Mouse (Mus musculus): ENCODE measurements around the gene Abcf2. TPM values are rescaled to one million over a fixed set of nuclear protein-coding genes. Genes with fewer than 3 reads are reported as not detected.

The Abcf2 gene
- 53.7 and 54.0 TPM in 2 replicates for polyA plus RNA-seq (2015; fragmentation: Nextera tagmentation; extraction: Ambion mirVana)

GRCm38 (mm10) chr5:24577183-24577929 is at the start of gene Abcf2:
Gene Abcf2, minus strand, starts transcription at chr5:24577467.

GRCm38 (mm10) chr5:24623986-24624821 is 46.9 kb upstream of the Abcf2 start, which contains the start of gene Smarcd3:
Gene Smarcd3, minus strand, starts transcription at chr5:24624411.

GRCm38 (mm10) chr5:24586547-24587199 is 9.4 kb upstream of the Abcf2 start, which contains the start of gene Chpf2:
Gene Chpf2, plus strand, starts transcription at chr5:24586741.

DNA sequence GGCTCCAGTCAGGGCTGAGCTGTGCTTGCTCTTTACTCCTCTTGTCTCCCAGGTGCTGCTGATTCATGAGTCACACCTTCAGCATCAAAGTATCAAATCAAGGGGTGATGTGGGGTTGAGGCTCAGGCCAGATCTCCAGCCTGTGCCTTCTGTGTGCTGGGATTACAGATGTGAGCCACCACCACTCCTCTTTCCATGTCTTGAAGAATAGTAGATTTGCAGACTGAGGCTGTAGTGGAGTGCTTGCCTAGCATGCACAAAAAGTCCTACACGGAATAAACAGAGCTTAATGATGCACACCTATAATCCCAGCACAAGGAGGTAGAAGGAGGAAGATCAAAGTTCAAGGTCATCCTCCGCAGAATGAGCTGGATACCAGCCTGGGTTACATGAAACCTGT is 20.6 kb downstream of the Abcf2 start, which contains the start of gene 4931409K22Rik:
Gene 4931409K22Rik, minus strand, starts transcription at position 101 of the 400 bp plus-strand sequence.

DNA sequence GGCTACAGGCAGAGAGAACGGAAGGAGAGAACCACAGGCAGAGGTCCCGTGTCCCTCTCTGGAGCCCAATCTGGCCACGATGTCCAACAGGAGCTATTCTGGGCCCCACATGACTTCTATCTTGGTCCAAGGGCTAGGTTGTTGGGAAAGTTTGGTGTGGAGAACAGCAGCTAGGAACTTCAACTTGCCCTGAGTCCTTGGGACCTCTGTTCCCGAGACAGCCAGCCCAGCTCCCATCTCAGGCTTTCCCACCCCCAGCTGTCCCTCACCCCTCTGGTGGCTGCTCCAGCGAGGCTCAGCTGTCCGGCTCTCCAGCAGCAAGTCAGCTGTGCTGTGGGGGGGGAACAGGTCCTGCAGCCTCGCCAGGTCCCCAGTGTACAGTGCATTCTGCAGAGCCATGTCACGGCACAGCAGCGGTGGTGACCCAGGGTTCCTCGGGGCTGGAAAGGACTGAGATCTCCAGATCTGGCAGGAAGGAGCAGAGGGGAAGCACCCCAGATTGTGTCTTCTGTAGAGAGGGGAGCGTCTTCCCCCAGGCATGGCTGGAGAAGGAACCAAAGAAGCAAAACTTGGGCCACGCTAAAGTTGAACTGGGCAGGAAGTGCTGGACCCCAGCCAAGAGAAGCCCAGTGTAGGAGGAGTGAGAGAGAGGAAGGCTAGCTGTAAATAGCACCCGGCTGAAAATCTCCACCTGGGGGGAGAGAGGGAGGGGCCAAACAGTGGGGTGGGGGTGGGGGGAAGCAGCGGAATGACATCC is 36.7 kb downstream of the Abcf2 start, which contains the start of gene Asb10:
Gene Asb10, minus strand, starts transcription at position 592 of the 757 bp plus-strand sequence.

DNA sequence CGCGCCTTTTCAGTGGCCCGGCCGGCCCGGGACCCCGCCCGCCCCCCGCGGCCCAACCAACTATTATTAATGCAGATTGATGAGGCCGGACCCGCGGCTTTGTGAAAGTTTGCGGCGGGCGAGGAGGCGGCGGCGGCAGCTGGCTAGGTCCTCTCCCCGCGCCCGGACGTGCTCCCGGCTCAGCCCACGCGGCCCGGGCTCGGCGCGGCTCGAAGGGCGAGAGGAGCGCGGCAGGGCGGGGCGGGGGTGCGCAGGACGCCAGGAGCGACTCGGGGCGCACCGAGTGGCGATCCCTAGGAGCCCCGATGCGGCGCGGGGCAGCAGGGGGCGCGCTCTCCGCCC is 50.4 kb downstream of the Abcf2 start, which contains the start of gene Gbx1:
Gene Gbx1, minus strand, starts transcription at position 314 of the 342 bp plus-strand sequence.

MicroRNAs within 50 kb of the gene (microRNA counts, 519-probe panel; counts per million panel counts)
- microRNA mmu-miR-671-3p (296 counts per million, percentile 58 among the panel's probes with 10 or more counts), microRNA mmu-miR-671-5p (296 counts per million, percentile 58 among the panel's probes with 10 or more counts)

Small RNA genes within 50 kb of the gene (microRNA-seq; reads per million reads assigned to microRNA genes)
- 82.6 to 113 reads per million in 2 experiments for gene Mir671

Other genes starting within 250 kb of the Abcf2 start
- gene Kcnh2, start 225.9 kb downstream of the Abcf2 start, polyA plus RNA-seq (2015; fragmentation: Nextera tagmentation; extraction: Ambion mirVana) = 8.1 and 9.1 TPM in 2 replicates
- 5.7 and 7.6 TPM in 2 replicates for gene Nos3, start 212.7 kb downstream of the Abcf2 start, polyA plus RNA-seq (2015; fragmentation: Nextera tagmentation; extraction: Ambion mirVana)
- gene Atg9b, start 185.3 kb downstream of the Abcf2 start, polyA plus RNA-seq (2015; fragmentation: Nextera tagmentation; extraction: Ambion mirVana) = 0.95 and 1.6 TPM in 2 replicates
- 38.2 and 38.4 TPM in 2 replicates for gene Abcb8, start 183.8 kb downstream of the Abcf2 start, polyA plus RNA-seq (2015; fragmentation: Nextera tagmentation; extraction: Ambion mirVana)
- gene Asic3, start 164.1 kb downstream of the Abcf2 start, polyA plus RNA-seq (2015; fragmentation: Nextera tagmentation; extraction: Ambion mirVana) = 0.17 and 0.22 TPM in 2 replicates
- gene Cdk5, start 153.9 kb downstream of the Abcf2 start, polyA plus RNA-seq (2015; fragmentation: Nextera tagmentation; extraction: Ambion mirVana) = 25.7 and 28.3 TPM in 2 replicates
- gene Slc4a2, start 153.6 kb downstream of the Abcf2 start, polyA plus RNA-seq (2015; fragmentation: Nextera tagmentation; extraction: Ambion mirVana) = 13.1 and 15.1 TPM in 2 replicates
- gene Fastk, start 132.2 kb downstream of the Abcf2 start, polyA plus RNA-seq (2015; fragmentation: Nextera tagmentation; extraction: Ambion mirVana) = 149 and 150 TPM in 2 replicates
- gene Tmub1, start 129.6 kb downstream of the Abcf2 start, polyA plus RNA-seq (2015; fragmentation: Nextera tagmentation; extraction: Ambion mirVana) = 12.3 and 12.7 TPM in 2 replicates
- gene Agap3, start 125.3 kb downstream of the Abcf2 start, polyA plus RNA-seq (2015; fragmentation: Nextera tagmentation; extraction: Ambion mirVana) = 25.8 and 29.3 TPM in 2 replicates
- not detected in 2 replicates for gene Gbx1, start 50.3 kb downstream of the Abcf2 start, polyA plus RNA-seq (2015; fragmentation: Nextera tagmentation; extraction: Ambion mirVana)
- gene Asb10, start 36.5 kb downstream of the Abcf2 start, polyA plus RNA-seq (2015; fragmentation: Nextera tagmentation; extraction: Ambion mirVana) = 14.7 and 14.9 TPM in 2 replicates
- 0.04 TPM in 1 of 2 replicates, not detected in the other for gene 4931409K22Rik, start 20.7 kb downstream of the Abcf2 start, polyA plus RNA-seq (2015; fragmentation: Nextera tagmentation; extraction: Ambion mirVana)
- 18.3 and 20.0 TPM in 2 replicates for gene Chpf2, start 9.3 kb upstream of the Abcf2 start, polyA plus RNA-seq (2015; fragmentation: Nextera tagmentation; extraction: Ambion mirVana)
- gene Smarcd3, start 46.9 kb upstream of the Abcf2 start, polyA plus RNA-seq (2015; fragmentation: Nextera tagmentation; extraction: Ambion mirVana) = 56.4 and 71.2 TPM in 2 replicates
- gene Nub1, start 108.1 kb upstream of the Abcf2 start, polyA plus RNA-seq (2015; fragmentation: Nextera tagmentation; extraction: Ambion mirVana) = 22.5 and 22.8 TPM in 2 replicates
- gene Wdr86, start 153.3 kb upstream of the Abcf2 start, polyA plus RNA-seq (2015; fragmentation: Nextera tagmentation; extraction: Ambion mirVana) = 2.6 and 3.0 TPM in 2 replicates
- gene Crygn, start 180.5 kb upstream of the Abcf2 start, polyA plus RNA-seq (2015; fragmentation: Nextera tagmentation; extraction: Ambion mirVana) = 1.6 and 1.8 TPM in 2 replicates